Mouse (Mus musculus): ENCODE results near the gene Cracr2b. TPM values are rescaled to one million over a fixed set of nuclear protein-coding genes. Genes with fewer than 3 reads are reported as not detected.
"Not testable (repeated sequence)": the region's sequence is repeated elsewhere in the genome, so short reads cannot be mapped to it uniquely, and the experiment has no call there.

Gene Cracr2b
- total RNA-seq, 2 experiments from 2014 or later = 24.1 to 24.2 TPM

- peak in 1 of 2 experiments; percentile 62 for DNase-seq
- intact Hi-C loops (cut with DNase I) = no loop called here
Measured at GRCm38 (mm10) chr7:141432741-141433516, 28.0 kb upstream of the Cracr2b start.

- intact Hi-C loops (cut with DNase I) = no loop called here
- no peak for DNase-seq
Measured at GRCm38 (mm10) chr7:141433517-141434400, 27.1 kb upstream of the Cracr2b start.

- intact Hi-C loops (cut with DNase I) = no loop called here
- peak; percentile 39 to 53 for DNase-seq
Measured at GRCm38 (mm10) chr7:141434464-141434863, 26.4 kb upstream of the Cracr2b start.

GRCm38 (mm10) chr7:141435129-141435855, 25.6 kb upstream of the Cracr2b start:
- intact Hi-C loops (cut with DNase I) = no loop called here
- DNase-seq = peak; percentile 66 to 68

GRCm38 (mm10) chr7:141435856-141436522, 24.9 kb upstream of the Cracr2b start:
- no peak for DNase-seq
- intact Hi-C loops (cut with DNase I) = no loop called here

GRCm38 (mm10) chr7:141436523-141436892, 24.4 kb upstream of the Cracr2b start:
- no peak for DNase-seq
- intact Hi-C loops (cut with DNase I) = no loop called here

GRCm38 (mm10) chr7:141437178-141438120, 23.4 kb upstream of the Cracr2b start, which contains the start of gene Slc25a22:
Gene Slc25a22 (minus strand): TSS chr7:141437892.
- peak; percentile 82 to 89 for DNase-seq
- intact Hi-C loops (cut with DNase I) = loop anchor here (1.0 kb wide), 1 partner anchor 28 kb away; no protein-coding TSS in a partner anchor

GRCm38 (mm10) chr7:141438201-141438968, 22.5 kb upstream of the Cracr2b start:
- DNase-seq = no peak
- intact Hi-C loops (cut with DNase I) = no loop called here

GRCm38 (mm10) chr7:141439140-141439679, 21.7 kb upstream of the Cracr2b start:
- intact Hi-C loops (cut with DNase I) = no loop called here
- DNase-seq = no peak

GRCm38 (mm10) chr7:141439811-141440210, 21.1 kb upstream of the Cracr2b start:
- DNase-seq = no peak
- intact Hi-C loops (cut with DNase I) = no loop called here

- peak; percentile 50 to 60 for DNase-seq
- intact Hi-C loops (cut with DNase I) = no loop called here
Measured at GRCm38 (mm10) chr7:141440613-141441012, 20.3 kb upstream of the Cracr2b start.

GRCm38 (mm10) chr7:141441460-141441859, 19.4 kb upstream of the Cracr2b start:
- no peak for DNase-seq
- intact Hi-C loops (cut with DNase I) = no loop called here

- no peak for DNase-seq
- intact Hi-C loops (cut with DNase I) = no loop called here
Measured at GRCm38 (mm10) chr7:141442199-141442598, 18.7 kb upstream of the Cracr2b start.

- intact Hi-C loops (cut with DNase I) = no loop called here
- DNase-seq = no peak
Measured at GRCm38 (mm10) chr7:141443081-141443821, 17.6 kb upstream of the Cracr2b start.

- intact Hi-C loops (cut with DNase I) = no loop called here
- DNase-seq = peak; percentile 67
Measured at GRCm38 (mm10) chr7:141443828-141444237, 17.1 kb upstream of the Cracr2b start, which contains the start of gene Pidd1. Gene Pidd1 (minus strand): TSS chr7:141444025.

GRCm38 (mm10) chr7:141446374-141446773, 14.5 kb upstream of the Cracr2b start:
- DNase-seq; intact Hi-C loops (cut with DNase I): not testable (repeated sequence)

Data from heart, postnatal 36 days (tissue).